Mouse (Mus musculus) embryonic fibroblast, embryonic 13.5 days (primary cell): ENCODE results near the gene Hist3h2a.

Source experiments
- CTCF ChIP-seq: IDR thresholded peaks from 2 replicates; pipeline ENCODE4 v1.5.1; 2011; ENCODE audit warnings: mild to moderate bottlenecking, control low read depth, low read length, moderate library complexity, borderline replicate concordance; ENCODE audit not compliant: insufficient read depth
- POLR2A ChIP-seq: IDR thresholded peaks from 2 replicates; pipeline ENCODE4 v1.6.1; 2011; ENCODE audit warnings: low read depth, mild to moderate bottlenecking, control low read depth, low read length, moderate library complexity

DNA sequence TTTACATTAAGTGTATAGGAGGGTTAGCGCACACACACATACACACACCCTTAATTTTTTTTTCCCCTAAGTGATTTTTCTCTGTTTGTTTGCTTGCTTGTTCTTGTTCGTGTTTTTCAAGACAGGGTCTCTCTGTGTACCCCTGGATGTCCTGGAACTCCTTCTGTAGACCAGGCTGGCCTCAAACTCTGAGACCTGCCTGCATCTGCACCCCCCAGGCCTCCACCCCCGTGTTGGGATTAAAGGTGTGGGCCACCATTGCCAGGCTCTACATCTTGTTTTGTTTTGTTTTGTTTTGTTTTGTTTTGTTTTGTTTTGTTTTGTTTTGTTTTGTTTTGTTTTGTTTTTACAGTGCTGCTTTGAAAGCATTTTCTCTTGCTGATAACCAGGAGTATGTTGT, 7.2 kb upstream of the Hist3h2a start:
- TF ChIP-seq CTCF = no peak
- no peak for TF ChIP-seq POLR2A
